Mouse (Mus musculus) forebrain, embryonic 14.5 days (tissue): ENCODE results near the gene Atp1a4. TPM values are rescaled to one million over a fixed set of nuclear protein-coding genes. Genes with fewer than 3 reads are reported as not detected.

Experiments
- ATAC-seq: fragments of 200-750 bp; cut with Nextera tagmentation; 2 replicates; pipeline ENCODE4 v1.8.0; 2017; ENCODE audit warnings: mild to moderate bottlenecking, moderate library complexity
- DNase-seq: peaks from one replicate; pipeline ENCODE4 v3.0.0-alpha.2; 2015; ENCODE audit warnings: low spot score
- H3K27ac ChIP-seq: fragments of 300-500 bp; sonication (generic); 2 replicates; pipeline ENCODE4 v1.5.1; 2014; ENCODE audit warnings: low read depth, mild to moderate bottlenecking, control low read depth, low read length, moderate library complexity
- H3K27me3 ChIP-seq: fragments of 300-500 bp; sonication (generic); replicated peaks from 2 replicates; pipeline ENCODE4 v1.6.1; 2014; ENCODE audit warnings: low read length, control low read depth, mixed read lengths; ENCODE audit not compliant: control insufficient read depth, insufficient read depth
- H3K36me3 ChIP-seq: fragments of 300-500 bp; sonication (generic); 2 replicates; pipeline ENCODE4 v1.6.1; 2014; ENCODE audit warnings: low read length, control low read depth; ENCODE audit not compliant: control insufficient read depth, insufficient read depth
- H3K4me1 ChIP-seq: fragments of 300-500 bp; sonication (generic); 2 replicates; pipeline ENCODE4 v1.6.1; 2014; ENCODE audit warnings: antibody characterized with exemption, low read length, control low read depth; ENCODE audit not compliant: control insufficient read depth, insufficient read depth
- H3K4me2 ChIP-seq: fragments of 300-500 bp; sonication (generic); 2 replicates; pipeline ENCODE4 v1.6.1; 2014; ENCODE audit warnings: mild to moderate bottlenecking, control low read depth, low read length
- H3K4me3 ChIP-seq: fragments of 300-500 bp; sonication (generic); 2 replicates; pipeline ENCODE4 v1.5.1; 2014; ENCODE audit warnings: low read depth, low read length, control low read depth
- H3K9ac ChIP-seq: fragments of 300-500 bp; sonication (generic); 2 replicates; pipeline ENCODE4 v1.6.1; 2014; ENCODE audit warnings: mild to moderate bottlenecking, low read length, control low read depth, moderate library complexity
- H3K9me3 ChIP-seq: fragments of 300-500 bp; sonication (generic); replicated peaks from 2 replicates; pipeline ENCODE4 v1.6.1; 2016; ENCODE audit warnings: low read length, control low read depth, mixed read lengths; ENCODE audit not compliant: control insufficient read depth
- WGBS: fragments of 180-500 bp; shearing (Covaris S2); extraction: QIAGEN DNeasy Blood & Tissue Kit; methylation state at CpG from one replicate; pipeline ENCODE4 v1.1.7; 2014; 5-methylcytosine and 5-hydroxymethylcytosine counted together
- polyA plus RNA-seq: library from polyadenylated mRNA; unstranded; fragments of >200 nt; fragmentation: Nextera tagmentation; extraction: Ambion mirVana; gene quantifications from 2 replicates; pipeline ENCODE4 v1.2.1, GENCODE M21; 2014

The Atp1a4 gene
- polyA plus RNA-seq, 1 experiment from 2014 or later, result 0.08 TPM

DNA sequence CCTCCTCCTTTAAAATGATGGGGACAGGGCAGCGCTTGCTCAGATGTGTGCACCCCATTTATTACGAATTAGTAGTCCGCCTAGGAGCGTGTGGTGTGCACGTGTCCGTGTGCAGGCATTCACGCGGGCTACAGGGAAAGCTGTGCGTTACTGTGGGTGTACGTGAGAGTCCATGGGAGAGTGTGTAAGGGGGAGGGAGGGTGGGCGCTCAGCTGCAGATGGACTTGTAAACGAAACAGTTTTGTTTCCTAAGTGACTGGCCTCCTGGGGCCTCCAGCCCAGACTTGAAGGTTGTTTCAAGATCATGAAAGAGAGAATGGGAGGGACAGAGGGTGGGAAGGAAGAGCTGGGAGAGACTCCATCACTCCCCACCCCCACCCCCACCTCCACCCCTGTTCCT is 43.0 kb upstream of the Atp1a4 start:
- 50% methylated on average over 12 of the region's 12 CpGs for WGBS
- Histone ChIP-seq H3K36me3 (no peaks in the 10 kb centered on the region), H3K9me3 (no peaks in the 10 kb centered on the region), H3K4me2 (no peak overlapping the region), H3K9ac (no peak overlapping the region), H3K4me1 (peaks cover 8% of the 10 kb centered on the region; the same call in 1 of the 2 replicates), H3K27ac (no peak overlapping the region), H3K4me3 (no peak overlapping the region), H3K27me3 (no peaks in the 10 kb centered on the region)
- ATAC-seq, result peak; percentile 37; the same call in 1 of the 2 replicates
- DNase-seq, result no peak

DNA sequence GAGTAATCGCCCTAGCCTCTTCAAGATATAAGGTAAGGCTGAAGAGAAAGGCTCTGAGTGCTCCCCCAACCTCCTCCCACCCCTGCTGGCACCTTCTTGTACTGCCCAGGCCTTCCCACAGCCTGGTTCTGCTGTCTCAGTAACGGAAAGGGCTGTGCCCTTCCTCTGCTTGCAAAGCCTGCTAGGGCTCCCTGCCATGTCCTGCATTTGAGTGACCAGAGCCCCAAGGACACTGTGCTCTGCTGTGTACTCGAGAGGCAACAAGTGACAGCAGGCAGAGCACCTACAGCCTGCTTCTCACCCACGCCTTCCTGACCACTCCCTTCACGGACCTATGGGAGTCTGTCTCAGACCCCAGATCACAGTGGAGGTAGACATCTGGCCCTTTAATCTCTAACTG is 42.0 kb upstream of the Atp1a4 start:
- peaks cover 15% of the 10 kb centered on the region; the same call in 1 of the 2 replicates for H3K4me1 ChIP-seq
- H3K27me3 ChIP-seq, result no peaks in the 10 kb centered on the region
- WGBS, result 63% methylated on average over 5 of the region's 5 CpGs
- no peaks in the 10 kb centered on the region for H3K9me3 ChIP-seq
- no peak overlapping the region for H3K4me3 ChIP-seq
- H3K36me3 ChIP-seq, result no peaks in the 10 kb centered on the region
- DNase-seq (no peak), ATAC-seq (no peak)
- no peak overlapping the region for H3K4me2 ChIP-seq
- no peak overlapping the region for H3K9ac ChIP-seq
- H3K27ac ChIP-seq, result no peak overlapping the region

DNA sequence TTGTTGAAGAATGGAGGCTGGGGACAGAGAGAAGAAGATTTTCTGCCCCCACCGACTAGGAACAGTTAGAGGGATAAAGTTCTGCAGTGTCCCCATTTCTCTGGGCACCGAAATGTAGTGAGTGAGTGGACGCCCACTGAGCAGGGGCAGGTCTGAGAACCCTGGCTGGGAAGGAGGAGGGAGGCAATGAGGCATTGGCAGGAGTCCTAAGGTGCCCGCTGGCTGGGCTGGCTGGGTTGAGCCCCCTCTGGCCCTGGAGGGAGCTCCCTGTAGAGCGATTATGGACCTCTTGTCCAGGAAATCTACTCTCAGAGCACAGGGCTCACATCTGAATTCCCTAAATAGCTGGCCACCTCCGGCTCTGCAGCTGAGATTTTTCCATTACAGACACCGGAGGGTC is 41.3 kb upstream of the Atp1a4 start:
- 73% methylated on average over 7 of the region's 7 CpGs for WGBS
- no peak overlapping the region for H3K27ac ChIP-seq
- H3K4me3 ChIP-seq, result no peak overlapping the region
- H3K9ac ChIP-seq, result no peak overlapping the region
- H3K4me1 ChIP-seq, result peaks cover 22% of the 10 kb centered on the region; the same call in 1 of the 2 replicates
- H3K36me3 ChIP-seq, result no peaks in the 10 kb centered on the region
- ATAC-seq (no peak), DNase-seq (no peak)
- no peaks in the 10 kb centered on the region for H3K9me3 ChIP-seq
- no peak overlapping the region for H3K4me2 ChIP-seq
- no peaks in the 10 kb centered on the region for H3K27me3 ChIP-seq

DNA sequence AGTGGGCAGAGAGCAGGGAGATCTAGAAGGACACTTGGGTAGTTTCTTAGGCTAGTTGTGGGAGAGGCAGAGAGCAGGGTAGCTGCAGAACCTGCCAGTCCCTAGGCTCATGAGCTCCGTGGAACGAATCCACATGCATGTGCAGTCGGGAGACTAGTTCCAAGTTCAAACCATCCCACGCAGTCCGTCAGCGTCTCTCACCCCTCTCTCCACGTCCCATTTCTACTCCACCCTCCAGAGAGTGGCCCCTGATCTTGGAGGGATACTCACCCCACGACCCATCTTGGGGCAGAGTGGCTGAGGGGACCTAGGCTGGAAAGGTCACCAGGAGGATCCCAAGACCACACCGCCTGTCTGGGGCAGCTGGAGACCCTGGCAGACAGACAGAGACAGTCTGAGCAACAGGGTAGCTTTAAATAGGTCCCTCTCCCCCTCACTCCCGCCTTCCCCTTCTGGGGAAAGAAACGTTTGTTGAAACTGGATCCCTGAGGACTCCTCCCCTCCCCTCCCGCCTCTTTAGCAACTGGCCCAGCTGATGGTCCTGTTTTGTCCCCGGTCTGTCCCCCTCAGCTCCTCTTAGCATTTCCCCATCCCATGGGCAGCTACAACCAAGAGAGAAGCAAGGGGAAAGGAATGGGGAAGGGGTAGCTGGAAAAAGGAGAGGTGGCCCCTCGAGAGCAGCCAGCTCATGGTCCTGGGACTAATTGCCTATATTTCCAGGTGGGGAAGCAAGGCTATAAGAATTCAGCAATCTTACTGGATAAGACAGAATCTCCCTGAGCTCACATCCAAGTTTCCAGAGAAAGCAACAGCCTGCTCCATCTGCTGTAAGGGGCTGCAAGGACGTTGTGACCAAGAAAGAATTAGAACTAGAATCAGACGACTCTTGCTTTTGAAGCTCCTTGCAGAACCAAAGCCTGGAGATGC is 39.7 kb upstream of the Atp1a4 start, which contains the start of gene Atp1a2:
TSS of gene Atp1a2 (minus strand) at position 454 of the 927 bp plus-strand sequence.
- Histone ChIP-seq H3K36me3 (no peaks in the 10 kb centered on the region), H3K4me2 (peak within 1 kb of the TSS; percentile 37), H3K27me3 (no peaks in the 10 kb centered on the region), H3K4me1 (peaks cover 22% of the 10 kb centered on the region; the same call in 1 of the 2 replicates), H3K9ac (peak within 1 kb of the TSS; percentile 49), H3K4me3 (peak within 1 kb of the TSS; percentile 17), H3K27ac (peak within 1 kb of the TSS; percentile 62; the same call in 1 of the 2 replicates), H3K9me3 (no peaks in the 10 kb centered on the region)
- DNase-seq, result peak; percentile 67
- 19% methylated on average over 16 of the region's 16 CpGs for WGBS
- peak; percentile 13; the same call in 1 of the 2 replicates for ATAC-seq

GRCm38 (mm10) chr1:172296816-172297510 is 38.7 kb upstream of the Atp1a4 start:
- Histone ChIP-seq H3K9me3 (no peaks in the 10 kb centered on the region), H3K4me2 (peak overlapping the region; percentile 37), H3K27ac (peak overlapping the region; percentile 62; the same call in 1 of the 2 replicates), H3K9ac (peak overlapping the region; percentile 49), H3K36me3 (no peaks in the 10 kb centered on the region), H3K4me3 (peak overlapping the region; percentile 17), H3K4me1 (peaks cover 22% of the 10 kb centered on the region; the same call in 1 of the 2 replicates), H3K27me3 (no peaks in the 10 kb centered on the region)
- ATAC-seq (no peak), DNase-seq (no peak)
- 77% methylated on average over 6 of the region's 6 CpGs for WGBS

DNA sequence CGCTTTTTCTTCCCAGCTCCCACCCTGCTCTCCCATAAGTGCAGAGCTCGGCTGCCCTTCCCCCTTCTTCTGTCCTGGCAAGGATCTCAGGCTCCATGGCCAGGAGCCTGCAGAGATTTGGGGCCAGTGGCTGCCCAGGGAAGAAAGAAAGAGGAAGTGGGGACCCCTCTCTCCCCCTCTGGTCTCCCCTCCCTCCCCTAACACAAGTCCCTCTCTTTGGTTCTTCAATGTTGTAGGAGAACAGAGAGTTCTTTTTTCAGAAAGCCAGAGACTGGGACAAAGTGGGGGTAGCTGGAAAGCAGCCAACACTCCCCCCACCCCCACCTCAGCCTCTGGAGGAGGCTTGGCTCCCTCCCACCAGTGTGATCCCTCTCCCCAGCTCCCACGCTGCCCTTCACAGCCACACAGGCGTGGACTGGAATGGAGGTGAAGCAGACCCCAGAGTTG is 37.6 kb upstream of the Atp1a4 start:
- Histone ChIP-seq H3K27ac (peak overlapping the region; percentile 62), H3K9ac (no peak overlapping the region), H3K4me3 (no peak overlapping the region; the same call in 1 of the 2 replicates), H3K36me3 (no peaks in the 10 kb centered on the region), H3K9me3 (no peaks in the 10 kb centered on the region), H3K4me1 (peaks cover 19% of the 10 kb centered on the region; the same call in 1 of the 2 replicates), H3K27me3 (no peaks in the 10 kb centered on the region), H3K4me2 (peak overlapping the region; percentile 37)
- ATAC-seq (peak; percentile 86), DNase-seq (peak; percentile 74)
- 22% methylated on average over 4 of the region's 4 CpGs for WGBS

DNA sequence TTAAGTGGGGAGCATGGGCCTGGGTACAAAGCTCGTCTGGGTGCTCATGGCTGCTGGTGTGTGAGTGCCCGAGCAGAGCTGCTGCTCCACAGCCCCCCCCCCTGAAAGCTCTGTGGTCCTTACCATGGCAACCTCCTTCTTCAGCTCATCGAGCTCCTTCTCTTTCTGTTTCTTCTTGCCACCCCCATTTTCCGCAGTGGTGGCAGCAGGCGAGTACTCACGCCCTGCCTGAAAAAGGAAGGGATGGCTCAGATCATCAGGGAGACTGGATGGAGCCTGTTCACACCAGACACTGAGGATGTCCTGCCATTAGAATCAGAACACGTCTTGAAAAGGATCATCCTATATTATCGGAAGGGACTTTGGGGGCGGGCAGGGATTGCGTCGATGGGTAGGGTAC is 35.2 kb upstream of the Atp1a4 start:
- no peak overlapping the region for H3K27ac ChIP-seq
- H3K36me3 ChIP-seq, result 0 out of 2 replicates have a peak, but pooled peaks cover 2% of the 10 kb centered on the region
- no peaks in the 10 kb centered on the region for H3K27me3 ChIP-seq
- 89% methylated on average over 11 of the region's 11 CpGs for WGBS
- DNase-seq (no peak), ATAC-seq (no peak)
- no peak overlapping the region for H3K4me2 ChIP-seq
- H3K9me3 ChIP-seq, result no peaks in the 10 kb centered on the region
- H3K4me3 ChIP-seq, result no peak overlapping the region
- peaks cover 19% of the 10 kb centered on the region; the same call in 1 of the 2 replicates for H3K4me1 ChIP-seq
- H3K9ac ChIP-seq, result no peak overlapping the region

DNA sequence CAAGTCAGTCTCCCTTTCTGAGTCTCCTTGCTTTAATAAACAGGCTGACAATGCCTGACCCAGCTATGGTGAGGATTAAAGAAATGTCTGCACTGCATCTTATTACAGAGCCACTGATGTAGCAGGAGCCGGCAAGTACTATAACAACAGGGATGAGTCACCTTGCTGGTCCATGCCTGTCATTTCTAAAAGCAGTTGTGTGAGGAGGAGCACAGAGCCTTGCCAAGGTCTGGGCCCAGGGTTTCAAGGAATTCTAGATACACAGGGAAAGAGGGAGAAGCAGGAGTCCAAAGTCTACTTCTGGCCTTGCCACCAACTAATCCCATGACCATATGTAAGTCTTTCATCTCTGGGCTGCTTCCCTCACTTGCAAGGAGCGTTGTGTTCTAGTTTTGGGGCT is 34.7 kb upstream of the Atp1a4 start:
- WGBS, result 87% methylated on average over 2 of the region's 2 CpGs
- H3K9me3 ChIP-seq, result no peaks in the 10 kb centered on the region
- no peaks in the 10 kb centered on the region for H3K27me3 ChIP-seq
- peaks cover 16% of the 10 kb centered on the region; the same call in 1 of the 2 replicates for H3K4me1 ChIP-seq
- ATAC-seq (no peak), DNase-seq (no peak)
- H3K36me3 ChIP-seq, result 0 out of 2 replicates have a peak, but pooled peaks cover 2% of the 10 kb centered on the region
- H3K4me2 ChIP-seq, result no peak overlapping the region
- H3K27ac ChIP-seq, result no peak overlapping the region
- H3K9ac ChIP-seq, result no peak overlapping the region
- no peak overlapping the region for H3K4me3 ChIP-seq
